In genomic region chr13:71271727-71272418, GRCm38 (mm10) we compare ENCODE assay signal across 18 mouse cellular contexts.
A peak's percentile ranks its signal among the peaks of the same experiment; 100 is the strongest.
DNase-seq lines count a peak whose midpoint lies in the region; TF ChIP-seq lines count a peak whose summit lies in the region.
"Had no signal": no experiment of that assay in that cellular context is flagged by ENCODE, and none has a peak within 500 bp of the region (broad histone marks: within the 10 kb centered on the region; RNA-seq: fewer than 3 reads in every experiment).

No protein-coding gene starts in this region.

- WGBS in cerebellum, adult 2 months = 79% methylated on average over 6 of the region's 6 CpGs

- peak; percentile 33 for DNase-seq in layer of hippocampus, adult 11-12 months (ENCODE audit: low spot score)
- no peak for DNase-seq in layer of hippocampus, adult 9-10 months (ENCODE audit: low spot score)
- peak; percentile 73 to 76 for DNase-seq in kidney, adult 8-10 months
- peak; percentile 45 to 73 for DNase-seq in kidney, postnatal 25 days
- DNase-seq in telencephalon, adult 2 months (ENCODE audit: low read depth, low spot score) = peak; percentile 29
- no peak for DNase-seq in cerebellum, adult 2 months
- DNase-seq in MN1 (ENCODE audit: low spot score) = no peak
- DNase-seq: B cell, adult 2 months; cerebellum, postnatal 36 days; gastrocnemius, postnatal 14 days; heart, postnatal 4 days; liver, embryonic 13.5 days; lung, embryonic 14.5 days had no signal

- TF ChIP-seq POLR2A in cerebellum, adult 2 months (IDR thresholded peaks at IDR 0.05; ENCODE audit: borderline replicate concordance, insufficient read depth, low read length) = no peak

- H3K27ac ChIP-seq in cerebellum, adult 2 months (ENCODE audit: insufficient read depth, low read length) = no peak overlapping the region
- H3K27ac ChIP-seq: embryonic facial prominence, embryonic 15.5 days; heart, embryonic 15.5 days; limb, embryonic 13.5 days; liver, embryonic 13.5 days; macrophage; midbrain, embryonic 10.5 days had no signal

- TF ChIP-seq CTCF in cerebellum, adult 2 months (IDR thresholded peaks at IDR 0.05; ENCODE audit: borderline replicate concordance, insufficient read depth, low read depth, low read length) = no peak

- no peaks in the 10 kb centered on the region for H3K27me3 ChIP-seq in cerebellum, adult 2 months (ENCODE audit: control insufficient read depth, insufficient read depth, low read length)
- H3K27me3 ChIP-seq: embryonic facial prominence, embryonic 15.5 days; heart, embryonic 15.5 days; limb, embryonic 13.5 days; liver, embryonic 13.5 days had no signal

- H3K4me1 ChIP-seq in cerebellum, adult 2 months (ENCODE audit: control insufficient read depth, insufficient read depth, low read length) = no peaks in the 10 kb centered on the region
- H3K4me1 ChIP-seq: embryonic facial prominence, embryonic 15.5 days; heart, embryonic 15.5 days; liver, embryonic 13.5 days; midbrain, embryonic 10.5 days had no signal

- no peak overlapping the region for H3K4me3 ChIP-seq in cerebellum, adult 2 months (replicated peaks; ENCODE audit: insufficient read depth, low read depth, low read length)
- H3K4me3 ChIP-seq: embryonic facial prominence, embryonic 15.5 days; heart, embryonic 15.5 days; limb, embryonic 13.5 days; liver, embryonic 13.5 days; midbrain, embryonic 10.5 days had no signal

Comparison
In these comparisons a context has a peak if more than half of its experiments do, and no peak if none do; other contexts are left out.
1. DNase-seq: peak in layer of hippocampus, adult 11-12 months (single experiment), kidney, adult 8-10 months (2 of 2), kidney, postnatal 25 days (2 of 2) and telencephalon, adult 2 months (single experiment); none in layer of hippocampus, adult 9-10 months (single experiment), cerebellum, adult 2 months (0 of 2) and MN1 (single experiment).